Mouse (Mus musculus): Measurements from ENCODE around the gene Mllt6. TPM values are rescaled to one million over a fixed set of nuclear protein-coding genes. Genes with fewer than 3 reads are reported as not detected.

Mllt6 gene
- total and polyA plus RNA-seq, 3 experiments = 17.2 to 17.6 TPM; not detected in 1

- H3K36me3 ChIP-seq (ENCODE audit: control insufficient read depth in 1 of 2, insufficient read depth in 2 of 2, low read length in 2 of 2) = 0 out of 4 replicates have a peak, but pooled peaks cover 0 to 2% of the 10 kb centered on the region in 2 experiments
- H3K9ac ChIP-seq (ENCODE audit: control insufficient read depth, low read depth, low read length, poor library complexity, severe bottlenecking) = no peak overlapping the region
- no peak overlapping the region for H3K4me3 ChIP-seq (ENCODE audit: control insufficient read depth in 1 of 2, insufficient read depth in 1 of 2, low read depth in 2 of 2, low read length in 2 of 2)
- no peaks in the 10 kb centered on the region for H3K79me2 ChIP-seq (ENCODE audit: control insufficient read depth, insufficient read depth, low read length, poor library complexity)
- no peaks in the 10 kb centered on the region for H3K9me3 ChIP-seq (replicated peaks; ENCODE audit: insufficient read depth, low read length)
- no peak overlapping the region for H3K27ac ChIP-seq (ENCODE audit: control insufficient read depth, low read depth, low read length)
- TF ChIP-seq MXI1 (IDR thresholded peaks at IDR 0.05; ENCODE audit: low read depth, low read length) (no peak), UBTF (IDR thresholded peaks at IDR 0.05; ENCODE audit: borderline replicate concordance, insufficient read depth, low read depth, low read length) (no peak), SMC3 (IDR thresholded peaks at IDR 0.05; ENCODE audit: low read depth, low read length) (no peak), NELFE (IDR thresholded peaks at IDR 0.05; ENCODE audit: low read depth, low read length) (no peak), MEF2A (IDR thresholded peaks at IDR 0.05; ENCODE audit: extremely low read depth, insufficient replicate concordance, low read depth, low read length, poor library complexity, severe bottlenecking) (no peak), ETS1 (IDR thresholded peaks at IDR 0.05; ENCODE audit: low read depth, low read length) (no peak), ZKSCAN1 (IDR thresholded peaks at IDR 0.05; ENCODE audit: low read depth, low read length) (no peak)
- H3K27me3 ChIP-seq (ENCODE audit: control insufficient read depth in 1 of 2, insufficient read depth in 2 of 2, low read length in 2 of 2) = no peaks in the 10 kb centered on the region
- DNase-seq (ENCODE audit: low read depth, low spot score) = no peak
- no peaks in the 10 kb centered on the region for H3K4me1 ChIP-seq (ENCODE audit: control insufficient read depth in 1 of 2, insufficient read depth in 2 of 2, low read length in 2 of 2)
Observed at GRCm38 (mm10) chr11:97670234-97671176, 7.3 kb downstream of the Mllt6 start.

- no peaks in the 10 kb centered on the region for H3K79me2 ChIP-seq (ENCODE audit: control insufficient read depth, insufficient read depth, low read length, poor library complexity)
- H3K4me3 ChIP-seq (ENCODE audit: control insufficient read depth in 1 of 2, insufficient read depth in 1 of 2, low read depth in 2 of 2, low read length in 2 of 2) = no peak overlapping the region
- DNase-seq (ENCODE audit: low read depth, low spot score) = no peak
- H3K27me3 ChIP-seq (ENCODE audit: control insufficient read depth in 1 of 2, insufficient read depth in 2 of 2, low read length in 2 of 2) = no peaks in the 10 kb centered on the region
- H3K9me3 ChIP-seq (replicated peaks; ENCODE audit: insufficient read depth, low read length) = no peaks in the 10 kb centered on the region
- TF ChIP-seq CHD1 (IDR thresholded peaks at IDR 0.05; ENCODE audit: low read depth, low read length) = no peak
- no peak for TF ChIP-seq KAT2A (conservative IDR thresholded peaks at IDR 0.05; ENCODE audit: low read depth, low read length)
- TF ChIP-seq ZNF384 (IDR thresholded peaks at IDR 0.05; ENCODE audit: low read depth, low read length) = no peak
- TF ChIP-seq ZC3H11A (IDR thresholded peaks at IDR 0.05; ENCODE audit: low read depth, low read length) = no peak
- TF ChIP-seq E2F4 (IDR thresholded peaks at IDR 0.05; ENCODE audit: borderline replicate concordance, low read depth, low read length) = no peak
- TF ChIP-seq MYC (IDR thresholded peaks at IDR 0.05; ENCODE audit: low read depth, low read length) = no peak
- no peak for TF ChIP-seq MYB (IDR thresholded peaks at IDR 0.05; ENCODE audit: low read depth, low read length)
- no peak for TF ChIP-seq RCOR1 (IDR thresholded peaks at IDR 0.05; ENCODE audit: low read depth, low read length)
- no peak for TF ChIP-seq SIN3A (IDR thresholded peaks at IDR 0.05; ENCODE audit: low read length)
- no peak for TF ChIP-seq TAL1 (IDR thresholded peaks at IDR 0.05; ENCODE audit: low read length)
- no peak for TF ChIP-seq CTCF (IDR thresholded peaks at IDR 0.05 in 2 of 3, conservative IDR thresholded peaks at IDR 0.05 in 1 of 3; ENCODE audit: control insufficient read depth in 1 of 3, insufficient read depth in 1 of 3, low read depth in 2 of 3, low read length in 3 of 3, poor library complexity in 1 of 3, severe bottlenecking in 1 of 3)
- no peak for TF ChIP-seq NELFE (IDR thresholded peaks at IDR 0.05; ENCODE audit: low read depth, low read length)
- TF ChIP-seq MAZ (IDR thresholded peaks at IDR 0.05; ENCODE audit: low read depth, low read length) = no peak
- TF ChIP-seq POLR2AphosphoS2 (IDR thresholded peaks at IDR 0.05; ENCODE audit: low read length) = no peak
- no peak for TF ChIP-seq NRF1 (IDR thresholded peaks at IDR 0.05; ENCODE audit: insufficient read depth, low read depth, low read length, poor library complexity, severe bottlenecking)
- TF ChIP-seq HCFC1 (IDR thresholded peaks at IDR 0.05; ENCODE audit: low read depth, low read length) = no peak
- no peak for TF ChIP-seq TCF12 (IDR thresholded peaks at IDR 0.05; ENCODE audit: low read depth, low read length)
- no peak for TF ChIP-seq RAD21 (IDR thresholded peaks at IDR 0.05; ENCODE audit: low read depth, low read length)
- H3K4me1 ChIP-seq (ENCODE audit: control insufficient read depth in 1 of 2, insufficient read depth in 2 of 2, low read length in 2 of 2) = no peaks in the 10 kb centered on the region
- H3K9ac ChIP-seq (ENCODE audit: control insufficient read depth, low read depth, low read length, poor library complexity, severe bottlenecking) = no peak overlapping the region
- no peak overlapping the region for H3K27ac ChIP-seq (ENCODE audit: control insufficient read depth, low read depth, low read length)
- H3K36me3 ChIP-seq (ENCODE audit: control insufficient read depth in 1 of 2, insufficient read depth in 2 of 2, low read length in 2 of 2) = 0 out of 4 replicates have a peak, but pooled peaks cover 0 to 2% of the 10 kb centered on the region in 2 experiments
Observed at GRCm38 (mm10) chr11:97671177-97671527, 7.9 kb downstream of the Mllt6 start.

Data from MEL (cell line).